Mouse (Mus musculus) thymus, adult 2 months (tissue): ENCODE measurements around the gene Smarca2. TPM values are rescaled to one million over a fixed set of nuclear protein-coding genes. Genes with fewer than 3 reads are reported as not detected.

ENCODE experiments used
- DNase-seq: peaks from one replicate; pipeline ENCODE4 v3.0.0; 2021
- H3K27ac ChIP-seq: fragments of 200-500 bp; 2 replicates; pipeline ENCODE4 v1.5.1; 2012; ENCODE audit warnings: low read length, control low read depth; ENCODE audit not compliant: control insufficient read depth, insufficient read depth
- H3K27me3 ChIP-seq: fragments of 200-500 bp; 2 replicates; pipeline ENCODE4 v1.6.1; 2012; ENCODE audit warnings: mild to moderate bottlenecking, low read length, moderate library complexity, mixed read lengths; ENCODE audit not compliant: control insufficient read depth, insufficient read depth
- H3K36me3 ChIP-seq: fragments of 200-500 bp; 2 replicates; pipeline ENCODE4 v1.6.1; 2012; ENCODE audit warnings: mild to moderate bottlenecking, low read length, moderate library complexity; ENCODE audit not compliant: control insufficient read depth, insufficient read depth
- H3K4me1 ChIP-seq: fragments of 200-500 bp; replicated peaks from 2 replicates; pipeline ENCODE4 v1.6.1; 2012; ENCODE audit warnings: low read length; ENCODE audit not compliant: control insufficient read depth, insufficient read depth
- H3K4me3 ChIP-seq: fragments of 200-500 bp; 2 replicates; pipeline ENCODE4 v1.5.1; 2012; ENCODE audit warnings: mild to moderate bottlenecking, low read length, control low read depth, moderate library complexity; ENCODE audit not compliant: control insufficient read depth, insufficient read depth
- CTCF ChIP-seq: fragments of 200-500 bp; IDR thresholded peaks from 2 replicates; pipeline ENCODE4 v1.5.1; 2012; ENCODE audit warnings: mild to moderate bottlenecking, control low read depth, low read length, moderate library complexity, borderline replicate concordance; ENCODE audit not compliant: control insufficient read depth, poor library complexity, insufficient read depth; ENCODE audit errors: extremely low read depth
- POLR2A ChIP-seq: fragments of 200-500 bp; IDR thresholded peaks from 2 replicates; pipeline ENCODE4 v1.6.1; 2012; ENCODE audit warnings: mild to moderate bottlenecking, low read length, control low read depth, moderate library complexity; ENCODE audit not compliant: control insufficient read depth, poor library complexity, insufficient read depth; ENCODE audit errors: extremely low read depth
- WGBS: fragments of 180-500 bp; shearing (Covaris S2); methylation state at CpG from one replicate; pipeline ENCODE4 v1.1.7; 2018; 5-methylcytosine and 5-hydroxymethylcytosine counted together
- polyA plus RNA-seq: library from polyadenylated mRNA; depleted of rRNA; stranded (reverse); fragments of >200 nt; gene quantifications from 2 replicates; pipeline ENCODE4 v1.2.3, GENCODE M21; 2012

Smarca2 gene
- polyA plus RNA-seq, 1 experiment, result 38.9 TPM

DNA sequence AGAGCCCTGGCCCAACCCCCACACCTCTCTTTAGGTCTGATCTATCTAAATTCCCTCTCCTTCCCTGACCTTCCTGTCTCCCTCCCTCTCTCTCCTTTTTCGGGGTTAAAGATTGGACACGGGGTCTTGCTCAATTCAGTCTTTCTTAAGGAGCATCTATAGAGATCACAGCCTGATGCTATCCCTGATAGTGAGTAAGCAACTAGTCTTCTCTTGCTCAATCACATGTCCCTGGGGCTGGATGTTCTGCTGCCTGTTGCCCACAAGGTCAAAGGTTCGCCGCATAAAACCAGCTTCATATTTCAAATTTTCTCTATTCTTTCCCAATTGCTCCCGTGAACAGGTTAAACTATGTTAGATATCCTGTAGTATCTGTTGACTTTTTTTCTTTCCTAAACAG is 25.2 kb upstream of the Smarca2 start:
- H3K4me3 ChIP-seq, result no peak overlapping the region
- DNase-seq, result no peak
- H3K4me1 ChIP-seq, result no peaks in the 10 kb centered on the region
- WGBS, result 89% methylated on average over 5 of the region's 5 CpGs
- no peak for TF ChIP-seq CTCF
- TF ChIP-seq POLR2A, result no peak
- H3K27ac ChIP-seq, result no peak overlapping the region
- no peaks in the 10 kb centered on the region for H3K36me3 ChIP-seq
- H3K27me3 ChIP-seq, result no peaks in the 10 kb centered on the region

DNA sequence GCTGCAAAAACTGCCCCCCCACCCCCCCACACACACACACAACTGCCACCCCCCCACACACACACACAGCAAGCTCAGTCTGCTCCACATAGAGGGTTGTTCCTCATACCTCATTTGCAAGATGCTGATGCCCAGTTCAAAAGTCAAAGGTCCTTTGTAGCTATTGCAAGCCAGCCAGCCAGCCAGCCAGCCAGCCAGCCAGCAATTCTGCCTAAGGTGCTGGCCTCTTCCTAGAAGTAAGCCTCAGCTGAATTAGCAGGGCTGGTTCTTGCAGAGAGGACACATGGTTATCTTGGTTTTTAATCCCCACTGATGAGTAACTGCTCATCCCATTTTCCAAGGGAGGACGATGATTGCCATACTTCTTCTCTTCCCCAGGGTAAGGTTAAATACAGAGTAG is 24.8 kb upstream of the Smarca2 start:
- Histone ChIP-seq H3K27ac (no peak overlapping the region), H3K4me3 (no peak overlapping the region), H3K4me1 (no peaks in the 10 kb centered on the region), H3K27me3 (no peaks in the 10 kb centered on the region), H3K36me3 (no peaks in the 10 kb centered on the region)
- WGBS, result 100% methylated on average over 1 of the region's 1 CpGs
- DNase-seq, result no peak
- TF ChIP-seq POLR2A (no peak), CTCF (no peak)

- no peak overlapping the region for H3K4me3 ChIP-seq
- H3K27me3 ChIP-seq, result no peaks in the 10 kb centered on the region
- TF ChIP-seq POLR2A (no peak), CTCF (no peak)
Measured at GRCm38 (mm10) chr19:26594661-26595060, 10.2 kb upstream of the Smarca2 start.

DNA sequence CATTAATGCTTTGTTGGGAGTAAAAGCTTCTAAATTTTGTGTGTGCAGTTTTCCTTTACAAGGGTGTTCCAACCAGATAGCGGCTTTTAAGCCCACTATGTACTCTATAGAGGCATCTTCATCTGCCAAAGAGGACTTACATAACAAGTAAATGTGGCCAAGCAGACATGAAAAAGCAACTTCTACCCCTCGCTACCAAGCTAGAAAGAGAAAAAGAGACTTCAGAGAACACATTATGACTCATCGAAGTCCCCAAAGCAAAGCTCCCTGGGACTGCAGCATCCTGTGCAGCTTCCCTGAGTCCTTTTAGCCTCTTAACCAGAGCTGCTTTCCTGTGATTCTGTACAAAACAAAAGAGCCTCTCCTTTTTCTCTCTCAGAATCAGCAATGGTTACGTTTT is 3.4 kb upstream of the Smarca2 start:
- Histone ChIP-seq H3K36me3 (no peaks in the 10 kb centered on the region), H3K27ac (no peak overlapping the region), H3K4me3 (no peak overlapping the region), H3K4me1 (peaks cover 4% of the 10 kb centered on the region; the same call in 1 of the 2 replicates), H3K27me3 (no peaks in the 10 kb centered on the region)
- WGBS, result 59% methylated on average over 4 of the region's 4 CpGs
- DNase-seq, result no peak
- TF ChIP-seq POLR2A (no peak), CTCF (no peak)

More at GRCm38 (mm10) chr19:26594661-26595060, 10.2 kb upstream of the Smarca2 start:
- Histone ChIP-seq H3K27ac (no peak overlapping the region), H3K36me3 (no peaks in the 10 kb centered on the region), H3K4me1 (no peaks in the 10 kb centered on the region)
- no peak for DNase-seq

DNA sequence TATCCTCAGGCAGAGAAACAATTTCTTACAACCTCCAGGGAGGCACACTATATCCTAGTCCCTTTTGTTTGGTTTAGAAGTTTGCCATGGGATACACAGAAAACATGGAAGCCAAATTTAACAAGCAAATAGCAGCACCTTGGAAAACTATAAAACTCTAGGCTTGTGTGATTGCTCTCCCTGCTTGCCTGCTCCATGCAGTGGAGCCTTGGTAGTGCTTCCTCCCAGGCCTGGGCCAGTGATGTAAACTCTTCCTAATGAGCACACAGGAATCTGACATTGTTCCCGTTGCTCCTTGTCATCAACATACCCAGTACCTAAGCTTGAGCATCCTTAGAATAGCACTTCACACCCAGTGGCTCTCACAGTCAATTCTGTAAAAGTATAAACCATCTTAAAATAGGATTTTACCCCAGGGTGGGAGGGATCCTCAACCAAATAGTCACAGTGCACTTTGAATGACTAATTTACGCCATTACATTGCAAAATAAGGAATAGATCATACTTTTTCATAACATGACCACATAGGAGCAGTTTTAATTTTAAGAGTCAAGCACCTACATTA is 1.5 kb upstream of the Smarca2 start:
- TF ChIP-seq POLR2A (no peak), CTCF (no peak)
- H3K36me3 ChIP-seq, result no peaks in the 10 kb centered on the region
- DNase-seq, result no peak
- no peak overlapping the region for H3K27ac ChIP-seq
- peaks cover 5% of the 10 kb centered on the region for H3K4me1 ChIP-seq
- H3K27me3 ChIP-seq, result no peaks in the 10 kb centered on the region
- WGBS, result 90% methylated on average over 2 of the region's 2 CpGs
- no peak overlapping the region for H3K4me3 ChIP-seq

- TF ChIP-seq POLR2A (no peak), CTCF (no peak)
- H3K27me3 ChIP-seq, result no peaks in the 10 kb centered on the region
- H3K4me1 ChIP-seq, result peaks cover 8% of the 10 kb centered on the region
- 4% methylated on average over 36 of the region's 36 CpGs for WGBS
- H3K27ac ChIP-seq, result peak overlapping the region; percentile 17; the same call in 1 of the 2 replicates
- H3K36me3 ChIP-seq, result no peaks in the 10 kb centered on the region
- DNase-seq, result no peak
- peak overlapping the region; percentile 73 for H3K4me3 ChIP-seq
Measured at GRCm38 (mm10) chr19:26603906-26604754, 720 bp upstream of the Smarca2 start.
